Comparison of ENCODE assay signal across 21 mouse cellular contexts in the genomic region with DNA sequence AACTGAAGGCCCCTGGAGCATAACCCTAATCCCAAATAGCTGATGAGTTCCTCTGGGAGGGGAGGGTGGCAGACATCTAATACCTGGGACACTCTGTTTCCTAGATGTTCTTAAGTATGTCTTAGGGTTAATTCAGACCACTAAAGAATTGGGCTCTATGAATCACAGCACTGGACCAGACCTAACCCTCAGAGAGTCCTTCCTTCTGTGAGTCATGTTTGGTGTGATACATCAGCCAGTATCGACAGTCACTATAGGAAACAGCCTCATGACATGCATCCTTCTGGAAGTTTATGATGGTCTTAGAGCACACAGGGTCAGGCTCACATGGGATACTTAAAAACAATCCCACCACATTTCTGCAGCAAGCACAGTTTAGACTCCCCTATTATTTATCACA.
"Had no signal": no experiment of that assay in that cellular context is flagged by ENCODE, and none has a peak within 500 bp of the region (broad histone marks: within the 10 kb centered on the region; RNA-seq: fewer than 3 reads in every experiment).

No protein-coding gene starts in this region.

- H3K27ac ChIP-seq: kidney, embryonic 15.5 days; limb, embryonic 13.5 days; liver, embryonic 12.5 days; liver, embryonic 15.5 days; lung, embryonic 15.5 days; midbrain, embryonic 10.5 days; midbrain, embryonic 13.5 days; stomach, embryonic 15.5 days had no signal

- H3K4me3 ChIP-seq: kidney, embryonic 15.5 days; limb, embryonic 13.5 days; liver, embryonic 12.5 days; liver, embryonic 15.5 days; lung, embryonic 15.5 days; megakaryocyte, embryonic 14.5 days; midbrain, embryonic 10.5 days; midbrain, embryonic 13.5 days; myocyte; stomach, embryonic 15.5 days had no signal

- H3K4me1 ChIP-seq: liver, embryonic 12.5 days; liver, embryonic 15.5 days; lung, embryonic 15.5 days; midbrain, embryonic 10.5 days; midbrain, embryonic 13.5 days; stomach, embryonic 15.5 days had no signal

- H3K4me2 ChIP-seq: kidney, embryonic 15.5 days; limb, embryonic 13.5 days; liver, embryonic 12.5 days; liver, embryonic 15.5 days; lung, embryonic 15.5 days; midbrain, embryonic 13.5 days; stomach, embryonic 15.5 days had no signal

- H3K9me3 ChIP-seq: kidney, embryonic 15.5 days; limb, embryonic 13.5 days; liver, embryonic 12.5 days; liver, embryonic 15.5 days; lung, embryonic 15.5 days; megakaryocyte, embryonic 14.5 days; midbrain, embryonic 10.5 days; midbrain, embryonic 13.5 days; stomach, embryonic 15.5 days had no signal

- ATAC-seq: liver, embryonic 12.5 days; midbrain, embryonic 13.5 days; midbrain, embryonic 16.5 days had no signal

- DNase-seq: kidney, adult 2 months; kidney, postnatal 14 days; kidney, postnatal 4 days; liver; lung, adult 18-20 months; lung, postnatal 10 days; lung, postnatal 36 days; spleen, adult 18-20 months; thymus, adult 18-20 months; thymus, postnatal 36 days had no signal

- H3K9ac ChIP-seq: kidney, embryonic 15.5 days; limb, embryonic 13.5 days; liver, embryonic 12.5 days; liver, embryonic 15.5 days; lung, embryonic 15.5 days; midbrain, embryonic 13.5 days; stomach, embryonic 15.5 days had no signal

- H3K27me3 ChIP-seq: kidney, embryonic 15.5 days; liver, embryonic 12.5 days; liver, embryonic 15.5 days; lung, embryonic 15.5 days; megakaryocyte, embryonic 14.5 days; midbrain, embryonic 13.5 days; stomach, embryonic 15.5 days had no signal

- H3K36me3 ChIP-seq: limb, embryonic 13.5 days; liver, embryonic 12.5 days; liver, embryonic 15.5 days; lung, embryonic 15.5 days; midbrain, embryonic 10.5 days; midbrain, embryonic 13.5 days; stomach, embryonic 15.5 days had no signal
